12 mouse cellular contexts compared by ENCODE assay signal in the genomic region with DNA sequence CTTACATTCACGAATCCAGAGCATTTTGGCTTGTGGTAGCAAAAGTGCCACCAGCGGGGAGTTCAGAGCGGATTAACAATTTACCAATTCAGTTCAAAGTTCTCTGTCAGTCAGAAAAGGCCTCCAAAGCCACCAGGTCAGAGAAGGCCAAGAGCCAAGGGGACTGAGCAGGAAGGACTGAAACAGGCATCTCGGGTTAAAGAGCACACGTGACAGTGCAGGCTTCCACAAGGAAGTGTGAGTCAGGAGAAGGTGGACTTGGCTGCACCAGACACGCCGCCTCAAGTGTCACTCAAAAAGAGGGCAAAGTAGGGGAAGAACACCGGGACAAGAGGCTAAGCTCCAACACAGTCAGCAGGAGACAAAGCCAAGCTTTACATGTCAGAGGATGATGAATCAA. TPM values are rescaled to one million over a fixed set of nuclear protein-coding genes. Genes with fewer than 3 reads are reported as not detected.
A peak's percentile ranks its signal among the peaks of the same experiment; 100 is the strongest.
DNase-seq lines count a peak whose midpoint lies in the region; ATAC-seq and TF ChIP-seq lines count a peak whose summit lies in the region.
"Had no signal": no experiment of that assay in that cellular context is flagged by ENCODE, and none has a peak within 500 bp of the region (broad histone marks: within the 10 kb centered on the region; RNA-seq: fewer than 3 reads in every experiment).

No protein-coding gene starts in this region.

- peaks cover 18% of the 10 kb centered on the region for H3K4me1 ChIP-seq in kidney, embryonic 16.5 days (ENCODE audit: insufficient read depth, low read length)
- peaks cover 19% of the 10 kb centered on the region for H3K4me1 ChIP-seq in forebrain, postnatal 0 days (ENCODE audit: insufficient read depth)

- WGBS in kidney, embryonic 16.5 days = 69% methylated on average over 8 of the region's 8 CpGs
- WGBS in forebrain, postnatal 0 days = 91% methylated on average over 8 of the region's 8 CpGs

- H3K27me3 ChIP-seq in kidney, embryonic 16.5 days (ENCODE audit: insufficient read depth, low read length) = no peaks in the 10 kb centered on the region
- no peaks in the 10 kb centered on the region for H3K27me3 ChIP-seq in forebrain, postnatal 0 days (ENCODE audit: insufficient read depth, low read length)

- peak overlapping the region; percentile 61 for H3K27ac ChIP-seq in kidney, embryonic 16.5 days (ENCODE audit: low read length)
- H3K27ac ChIP-seq in forebrain, postnatal 0 days (ENCODE audit: low read depth, low read length) = no peak overlapping the region
- H3K27ac ChIP-seq: limb, embryonic 10.5 days had no signal

- no peak overlapping the region for H3K4me2 ChIP-seq in kidney, embryonic 16.5 days (replicated peaks; ENCODE audit: low read depth, low read length)
- H3K4me2 ChIP-seq in forebrain, postnatal 0 days (ENCODE audit: low read depth) = no peak overlapping the region

- peaks cover under 1% of the 10 kb centered on the region; the same call in 1 of the 2 replicates for H3K36me3 ChIP-seq in kidney, embryonic 16.5 days (ENCODE audit: insufficient read depth, low read length)
- H3K36me3 ChIP-seq in forebrain, postnatal 0 days (ENCODE audit: insufficient read depth) = peaks cover 18% of the 10 kb centered on the region; the same call in 1 of the 2 replicates

- ATAC-seq in kidney, embryonic 16.5 days (ENCODE audit: low FRiP score, low TSS enrichment) = no peak
- no peak for ATAC-seq in monocyte, adult 5-6 weeks (replicated peaks; ENCODE audit: insufficient number of reproducible peaks, low FRiP score, low TSS enrichment, poor library complexity, severe bottlenecking)
- no peak for ATAC-seq in forebrain, postnatal 0 days
- ATAC-seq: activated CD4-positive, CD25-positive, alpha-beta regulatory T cell, adult 4 months; forebrain, embryonic 14.5 days; midbrain, embryonic 16.5 days had no signal

- no peak overlapping the region for H3K4me3 ChIP-seq in kidney, embryonic 16.5 days (ENCODE audit: low read length)
- H3K4me3 ChIP-seq in forebrain, postnatal 0 days (ENCODE audit: low read depth, low read length) = no peak overlapping the region
- H3K4me3 ChIP-seq: limb, embryonic 10.5 days had no signal

- H3K9ac ChIP-seq in kidney, embryonic 16.5 days (replicated peaks; ENCODE audit: low read length) = no peak overlapping the region
- no peak overlapping the region for H3K9ac ChIP-seq in forebrain, postnatal 0 days

- TF ChIP-seq CTCF in forebrain, postnatal 0 days (IDR thresholded peaks at IDR 0.05; ENCODE audit: low read depth) = no peak

- H3K9me3 ChIP-seq in kidney, embryonic 16.5 days (ENCODE audit: low read length) = no peaks in the 10 kb centered on the region
- H3K9me3 ChIP-seq in forebrain, postnatal 0 days (ENCODE audit: low read length) = no peaks in the 10 kb centered on the region
- H3K9me3 ChIP-seq: limb, embryonic 10.5 days had no signal

- peak; percentile 37 for DNase-seq in urinary bladder, postnatal 14 days (ENCODE audit: low spot score)
- DNase-seq in urinary bladder, postnatal 10 days (ENCODE audit: low spot score) = no peak
- DNase-seq in lung, adult 18-20 months = peak; percentile 69 to 81
- DNase-seq in ovary, postnatal 14 days (ENCODE audit: low spot score) = no peak
- no peak for DNase-seq in left cerebral cortex, adult 8-10 months (ENCODE audit: low spot score in 2 of 2)
- no peak for DNase-seq in forebrain, postnatal 0 days

RNA-seq across cellular contexts. Expression of gene Aptx, which starts 2.8 kb away (rescaled TPM):
- 28.5 and 30.2 TPM in 2 replicates for polyA plus RNA-seq in kidney, embryonic 16.5 days (2015; fragmentation: Nextera tagmentation; extraction: Ambion mirVana)
- total RNA-seq in left cerebral cortex, adult 8-10 months (2022) = 10 to 100 TPM; 30.6 to 33.1 (median 32.3) TPM
- 5.2 to 14.7 TPM (median 5.3 TPM) in 3 replicates for total RNA-seq in monocyte, adult 5-6 weeks (2017)
- total RNA-seq in forebrain, postnatal 0 days (2014; rRNA removed) = 22.5 and 26.7 TPM in 2 replicates
- polyA plus RNA-seq in forebrain, postnatal 0 days (2015; fragmentation: Nextera tagmentation; extraction: Ambion mirVana) = 35.8 and 37.9 TPM in 2 replicates

RNA-seq across cellular contexts. Expression of gene Dnaja1, which starts 21.7 kb away (rescaled TPM):
- polyA plus RNA-seq in kidney, embryonic 16.5 days (2015; fragmentation: Nextera tagmentation; extraction: Ambion mirVana) = 469 and 481 TPM in 2 replicates
- 100 to 1,000 TPM; 208 to 274 (median 248) TPM for total RNA-seq in left cerebral cortex, adult 8-10 months (2022)
- total RNA-seq in monocyte, adult 5-6 weeks (2017) = 358 to 846 TPM (median 373 TPM) in 3 replicates
- total RNA-seq in forebrain, postnatal 0 days (2014; rRNA removed) = 185 and 197 TPM in 2 replicates
- 622 and 667 TPM in 2 replicates for polyA plus RNA-seq in forebrain, postnatal 0 days (2015; fragmentation: Nextera tagmentation; extraction: Ambion mirVana)

RNA-seq across cellular contexts. Expression of gene Smu1, which starts 57.5 kb away (rescaled TPM):
- 170 and 176 TPM in 2 replicates for polyA plus RNA-seq in kidney, embryonic 16.5 days (2015; fragmentation: Nextera tagmentation; extraction: Ambion mirVana)
- total RNA-seq in left cerebral cortex, adult 8-10 months (2022) = 10 to 100 TPM; 52.5 to 57.8 (median 55.1) TPM
- total RNA-seq in monocyte, adult 5-6 weeks (2017) = 135 to 185 TPM (median 161 TPM) in 3 replicates
- 92.8 and 97.8 TPM in 2 replicates for total RNA-seq in forebrain, postnatal 0 days (2014; rRNA removed)
- polyA plus RNA-seq in forebrain, postnatal 0 days (2015; fragmentation: Nextera tagmentation; extraction: Ambion mirVana) = 118 and 119 TPM in 2 replicates

Comparison
In these comparisons a context has a peak if more than half of its experiments do, and no peak if none do; other contexts are left out.
1. DNase-seq: peak in urinary bladder, postnatal 14 days (single experiment) and lung, adult 18-20 months (2 of 2); none in urinary bladder, postnatal 10 days (single experiment), ovary, postnatal 14 days (single experiment), left cerebral cortex, adult 8-10 months (0 of 2) and forebrain, postnatal 0 days (single experiment).